Mouse (Mus musculus) kidney, postnatal 4 days (tissue): Measurements from ENCODE around the gene Kdm6b.

Source experiments
- DNase-seq, 2 experiments: peaks; one replicate each; pipeline ENCODE4 v3.0.0; 2021; ENCODE audit warnings: mixed read lengths in 2 of 2

The Kdm6b gene

GRCm38 (mm10) chr11:69413221-69414181 lies at the start of gene Kdm6b:
Kdm6b (minus strand) TSS chr11:69413675.
- peak; percentile 39 to 65 for DNase-seq

DNA sequence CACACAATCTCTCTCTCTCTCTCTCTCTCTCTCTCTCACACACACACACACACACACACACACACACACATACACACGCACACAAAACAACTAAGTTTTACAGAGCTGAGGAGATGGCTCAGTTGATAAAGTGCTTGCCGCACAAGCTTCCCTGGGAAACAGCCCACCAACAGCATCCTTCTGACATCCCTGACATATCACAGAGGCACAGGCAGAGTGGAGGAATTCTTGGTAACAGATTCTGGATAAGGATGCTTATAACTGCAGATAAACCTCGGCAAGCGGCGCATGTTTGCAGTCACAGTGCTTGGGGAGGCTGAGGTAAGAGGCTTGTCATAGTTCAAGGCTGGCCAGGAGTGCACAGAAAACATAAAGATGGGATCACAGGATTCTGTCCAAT lies 48.1 kb upstream of the Kdm6b start:
- DNase-seq: no peak

DNA sequence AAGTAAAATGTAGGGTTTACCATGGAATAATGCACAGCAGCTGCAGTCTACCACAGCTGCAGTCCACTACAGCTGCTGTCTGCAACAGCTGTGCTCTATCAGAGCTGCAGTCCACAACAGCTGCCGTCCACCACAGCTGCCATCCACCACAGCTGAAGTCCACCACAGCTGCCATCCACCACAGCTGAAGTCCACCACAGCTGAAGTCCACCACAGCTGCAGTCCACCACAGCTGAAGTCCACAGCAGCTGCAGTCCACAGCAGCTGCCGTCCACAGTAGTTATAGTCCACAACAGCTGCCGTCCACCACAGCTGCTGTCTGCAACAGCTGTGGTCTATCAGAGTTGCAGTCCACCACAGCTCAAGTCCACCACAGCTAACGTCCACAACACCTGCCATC lies 46.4 kb upstream of the Kdm6b start:
- DNase-seq: peak; percentile 53

- DNase-seq: peak; percentile 57 to 67
These were observed 43.6 kb upstream of the Kdm6b start for GRCm38 (mm10) chr11:69457006-69457579.

DNA sequence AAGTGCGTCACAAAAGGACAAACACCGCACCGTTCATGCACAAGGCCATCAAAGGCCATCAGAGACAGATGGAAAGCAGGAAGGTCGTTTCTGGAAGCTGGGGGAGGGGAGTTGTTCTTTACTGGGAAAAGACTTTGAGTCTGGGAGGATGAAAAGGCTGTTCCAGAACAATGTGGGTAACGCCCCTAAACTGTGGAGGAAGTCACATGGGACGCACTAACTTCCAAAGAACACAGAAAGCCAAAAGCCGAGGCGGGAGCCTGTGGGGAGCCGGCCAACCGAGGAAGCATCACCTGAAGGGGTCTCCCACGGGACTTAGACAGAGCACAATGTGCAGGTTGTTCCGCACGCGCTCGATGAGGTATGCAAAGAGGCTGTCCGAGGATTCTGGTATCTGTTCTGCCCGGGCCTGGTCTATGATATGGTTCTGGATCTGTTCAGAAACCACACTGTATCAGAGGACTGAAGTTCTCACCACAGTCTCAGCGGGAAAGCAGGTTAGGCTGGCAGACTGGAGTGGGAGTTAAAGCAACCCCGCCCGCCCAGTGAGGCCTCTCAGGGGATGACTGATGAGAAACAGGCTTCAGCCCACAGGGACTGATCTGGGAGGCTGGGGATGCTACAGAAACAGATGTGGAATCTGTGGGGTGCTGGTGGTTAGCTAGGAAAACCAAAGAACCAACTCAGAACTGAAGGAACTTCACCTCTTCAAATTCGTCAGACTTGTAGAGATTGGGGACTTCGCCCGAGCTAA lies 38.8 kb upstream of the Kdm6b start:
- peak; percentile 32 to 48 for DNase-seq

DNA sequence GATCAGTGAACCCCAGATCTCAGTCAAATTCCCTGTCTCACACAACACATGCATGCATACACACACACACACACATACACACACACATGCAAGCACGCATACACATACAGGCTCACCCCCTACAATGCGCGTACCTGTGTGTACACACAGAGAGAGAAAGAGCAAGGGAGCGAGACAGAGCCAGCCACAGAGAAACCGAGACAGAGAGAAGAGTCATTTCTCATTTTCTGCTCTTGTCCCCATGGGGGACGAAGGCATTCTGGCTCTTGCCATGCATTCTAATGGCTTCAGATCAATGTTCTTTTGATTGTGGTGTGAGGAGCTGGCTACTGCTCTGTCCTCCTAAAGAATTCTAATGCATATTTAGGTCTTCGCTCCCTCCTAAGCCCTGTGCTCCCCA lies 33.8 kb upstream of the Kdm6b start:
- DNase-seq: no peak

DNA sequence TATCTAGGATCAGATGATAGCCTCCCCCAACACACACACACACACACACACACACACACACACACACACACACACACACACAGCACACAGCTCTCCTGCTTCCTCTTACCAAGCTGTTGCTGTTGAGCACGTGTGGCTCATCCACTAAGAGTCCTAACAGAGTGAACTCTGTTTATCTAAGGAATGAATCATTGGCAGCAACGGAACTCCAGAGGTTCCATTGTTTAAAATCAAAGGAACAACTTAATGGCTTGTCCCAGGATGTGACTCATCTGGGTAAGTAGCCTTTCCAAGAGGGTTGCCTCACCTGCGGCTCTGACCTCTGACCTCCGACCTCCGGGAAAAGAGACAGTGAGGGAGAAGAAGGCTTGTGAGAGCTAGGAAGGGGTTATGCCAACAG lies 29.9 kb upstream of the Kdm6b start:
- peak; percentile 48 to 61 for DNase-seq

GRCm38 (mm10) chr11:69437291-69437690 lies 23.8 kb upstream of the Kdm6b start:
- DNase-seq: no peak

- no peak for DNase-seq
These were observed 19.7 kb upstream of the Kdm6b start for GRCm38 (mm10) chr11:69433189-69433588.

GRCm38 (mm10) chr11:69432640-69432982 lies 19.1 kb upstream of the Kdm6b start:
- no peak for DNase-seq

GRCm38 (mm10) chr11:69431829-69432639 lies 18.6 kb upstream of the Kdm6b start:
- peak; percentile 81 to 90 for DNase-seq

GRCm38 (mm10) chr11:69430631-69431030 lies 17.2 kb upstream of the Kdm6b start:
- DNase-seq: no peak

- peak in 1 of 2 experiments; percentile 52 for DNase-seq
These were observed 15.8 kb upstream of the Kdm6b start for GRCm38 (mm10) chr11:69429313-69429712.

DNA sequence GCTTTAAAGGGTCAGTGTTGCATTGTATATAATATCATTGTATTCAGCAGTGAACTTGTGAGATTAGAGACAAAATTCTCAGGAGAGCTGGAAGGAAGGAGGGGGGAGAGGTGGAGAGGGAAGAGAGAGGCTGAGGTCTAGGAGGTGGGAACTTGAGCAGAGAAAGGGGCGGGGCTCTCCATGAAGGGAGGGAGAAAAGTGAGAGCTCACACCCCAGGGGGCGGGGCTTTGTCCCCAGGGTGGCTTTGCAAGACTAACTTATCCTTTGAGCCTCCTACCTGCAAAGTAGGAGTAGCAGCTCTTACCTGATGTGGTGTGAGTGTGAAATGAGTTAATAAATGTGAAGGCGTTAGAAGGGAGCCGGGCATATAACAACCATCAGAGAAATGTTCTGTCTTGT lies 15.3 kb upstream of the Kdm6b start:
- peak; percentile 79 to 89 for DNase-seq

DNA sequence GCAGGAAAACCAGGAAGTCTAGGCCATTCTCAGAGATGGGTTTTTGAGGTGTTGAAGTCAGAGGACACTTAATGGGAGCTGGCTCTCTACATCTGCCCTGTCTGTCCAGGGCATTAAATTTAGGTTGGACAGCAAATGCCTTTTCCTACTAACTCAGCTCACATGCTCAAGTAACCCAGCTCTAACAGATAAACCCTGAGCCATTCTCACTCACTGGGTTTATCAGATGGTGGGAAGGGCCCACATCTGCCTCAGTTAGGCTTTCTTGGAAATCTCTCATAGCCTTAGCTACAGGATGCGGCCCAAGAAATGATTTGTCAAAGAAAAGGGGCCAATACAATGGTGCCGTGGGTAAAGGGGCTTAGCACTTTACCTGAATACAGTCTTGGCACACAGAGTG lies 12.8 kb upstream of the Kdm6b start:
- DNase-seq: no peak

DNA sequence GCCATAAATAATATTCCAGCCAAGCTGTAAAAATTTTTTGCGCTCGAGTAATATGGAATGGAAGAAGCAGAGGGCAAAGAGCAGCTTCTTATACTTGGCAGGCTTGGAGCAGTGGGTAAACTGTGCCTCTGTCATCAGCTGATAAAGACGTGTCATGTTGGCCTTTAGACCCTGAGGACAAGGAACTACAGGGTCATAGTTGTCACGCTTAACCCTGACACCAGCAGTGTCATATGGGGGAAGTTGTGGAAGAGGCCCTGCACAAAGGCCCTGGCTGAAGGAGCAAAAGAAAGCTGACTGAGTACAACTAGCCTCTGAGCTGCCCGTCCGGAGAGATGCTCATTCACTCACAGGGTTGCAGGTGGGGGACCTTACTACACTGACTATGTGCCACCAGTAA lies 10.4 kb upstream of the Kdm6b start:
- no peak for DNase-seq

- DNase-seq: no peak
These were observed 9.4 kb upstream of the Kdm6b start for GRCm38 (mm10) chr11:69422842-69423241.

DNA sequence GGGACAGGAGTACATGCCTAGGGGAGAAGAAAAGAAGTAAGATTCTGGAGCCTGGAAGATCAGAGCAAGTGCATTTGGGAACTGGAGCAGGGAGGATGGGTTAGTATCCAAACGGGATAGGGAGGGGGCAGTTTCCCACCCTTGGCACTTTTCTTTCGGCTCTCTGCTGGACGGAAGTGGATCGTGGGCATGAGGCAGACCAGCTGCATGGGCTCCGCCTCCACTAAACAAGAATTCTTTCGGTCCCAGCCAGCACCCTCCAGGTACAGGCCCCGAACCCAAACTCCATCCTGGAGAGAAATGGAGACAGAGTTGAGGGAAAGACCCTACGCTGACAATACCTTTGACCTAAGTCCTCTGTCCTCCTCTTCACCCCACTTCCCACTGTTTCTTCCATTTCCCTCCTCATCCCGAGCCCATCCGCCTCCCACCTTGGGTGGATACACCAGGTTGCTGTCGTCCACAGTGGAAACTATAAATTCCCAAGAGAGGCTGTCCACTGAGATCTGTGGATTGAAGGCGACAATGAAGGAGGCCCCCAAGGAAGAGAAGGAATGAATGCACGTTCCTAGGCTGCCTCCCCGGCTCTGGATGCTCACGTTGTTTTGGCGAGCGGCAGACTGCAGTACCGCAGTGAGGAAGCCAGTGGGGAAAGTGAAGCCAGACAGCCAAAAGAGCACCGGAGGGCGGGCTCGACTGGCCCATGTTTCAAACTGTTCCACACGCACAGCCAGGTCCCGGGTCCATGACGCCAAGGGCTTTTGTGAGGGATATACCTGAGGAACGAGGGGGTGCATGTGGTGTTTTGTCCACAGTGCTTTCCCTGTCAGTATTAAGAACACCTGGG lies 7.9 kb upstream of the Kdm6b start:
- DNase-seq: peak in 1 of 2 experiments; percentile 17

DNA sequence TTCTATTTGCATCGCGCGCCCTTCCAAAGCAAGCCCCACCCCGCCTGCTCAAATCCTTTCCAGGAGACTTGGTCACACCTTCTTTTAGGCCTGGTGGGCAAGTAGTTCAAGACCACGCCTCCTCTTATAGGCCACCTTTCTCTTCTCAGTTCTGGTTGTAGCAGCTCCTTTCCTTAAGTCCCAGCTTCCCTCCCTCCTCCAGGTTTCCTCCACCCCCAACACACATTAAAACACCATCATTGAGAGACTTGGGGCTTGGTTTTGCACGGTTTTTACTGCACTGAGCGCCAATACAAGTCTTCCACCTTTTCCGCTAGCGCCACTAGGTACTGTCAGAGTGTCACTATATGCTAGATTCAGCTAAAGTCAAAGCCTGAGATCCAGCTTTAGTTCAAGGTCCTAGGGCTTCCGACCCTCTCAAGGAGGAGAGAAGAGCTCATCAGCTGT lies 7.1 kb upstream of the Kdm6b start:
- no peak for DNase-seq

- DNase-seq: peak; percentile 77 to 84
These were observed 6.5 kb upstream of the Kdm6b start for GRCm38 (mm10) chr11:69419813-69420553.

DNA sequence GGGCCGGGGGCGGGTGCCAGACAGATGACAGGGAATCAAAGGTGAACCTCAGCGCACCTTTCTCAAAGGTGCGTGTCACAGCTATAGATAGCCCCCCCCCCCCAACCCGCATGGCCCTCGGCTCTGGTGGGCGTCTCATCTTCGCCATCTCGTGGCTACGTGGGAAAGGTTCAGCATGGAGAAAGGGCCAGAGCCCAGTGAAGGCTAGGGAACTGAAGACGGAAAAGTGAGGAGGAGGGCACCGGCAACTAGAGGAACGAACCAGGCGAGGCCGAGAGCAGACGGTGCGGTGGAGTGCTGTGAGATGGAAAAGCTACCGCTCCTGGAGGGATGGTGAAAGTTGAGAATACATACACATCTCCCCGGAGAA lies 6.0 kb upstream of the Kdm6b start:
- DNase-seq: peak; percentile 57 to 77
